Mouse (Mus musculus) hindbrain, embryonic 11.5 days (tissue): Measurements from ENCODE around the gene Tomm7. TPM values are rescaled to one million over a fixed set of nuclear protein-coding genes. Genes with fewer than 3 reads are reported as not detected.
"Not testable (repeated sequence)": the region's sequence is repeated elsewhere in the genome, so short reads cannot be mapped to it uniquely, and the experiment has no call there.

Experiments
- ATAC-seq: fragments of 200-750 bp; cut with Nextera tagmentation; 2 replicates; pipeline ENCODE4 v1.8.0; 2017; ENCODE audit warnings: mild to moderate bottlenecking, moderate TSS enrichment, moderate library complexity; ENCODE audit not compliant: low FRiP score
- DNase-seq: peaks from one replicate; pipeline ENCODE4 v3.0.0-alpha.2; 2015; ENCODE audit warnings: low spot score
- H3K27ac ChIP-seq: fragments of 300-500 bp; sonication (generic); 2 replicates; pipeline ENCODE4 v1.5.1; 2014; ENCODE audit warnings: mild to moderate bottlenecking, low read depth, low read length
- H3K27me3 ChIP-seq: fragments of 300-500 bp; sonication (generic); 2 replicates; pipeline ENCODE4 v1.6.1; 2014; ENCODE audit warnings: mild to moderate bottlenecking, low read length, moderate library complexity, mixed read lengths; ENCODE audit not compliant: control insufficient read depth, insufficient read depth
- H3K36me3 ChIP-seq: fragments of 300-500 bp; sonication (generic); 2 replicates; pipeline ENCODE4 v1.6.1; 2014; ENCODE audit warnings: mild to moderate bottlenecking, low read length, moderate library complexity, mixed read lengths; ENCODE audit not compliant: control insufficient read depth, insufficient read depth
- H3K4me1 ChIP-seq: fragments of 300-500 bp; sonication (generic); replicated peaks from 2 replicates; pipeline ENCODE4 v1.6.1; 2014; ENCODE audit warnings: low read length, mixed read lengths; ENCODE audit not compliant: control insufficient read depth, insufficient read depth
- H3K4me2 ChIP-seq: fragments of 300-500 bp; sonication (generic); replicated peaks from 2 replicates; pipeline ENCODE4 v1.6.1; 2014; ENCODE audit warnings: mild to moderate bottlenecking, low read depth, low read length
- H3K4me3 ChIP-seq: fragments of 300-500 bp; sonication (generic); 2 replicates; pipeline ENCODE4 v1.5.1; 2014; ENCODE audit warnings: low read depth, low read length
- H3K9ac ChIP-seq: fragments of 300-500 bp; sonication (generic); 2 replicates; pipeline ENCODE4 v1.6.1; 2014; ENCODE audit warnings: low read depth, low read length
- H3K9me3 ChIP-seq: fragments of 300-500 bp; sonication (generic); 2 replicates; pipeline ENCODE4 v1.6.1; 2016; ENCODE audit warnings: low read length; ENCODE audit not compliant: control insufficient read depth
- WGBS: fragments of 180-500 bp; shearing (Covaris S2); extraction: QIAGEN DNeasy Blood & Tissue Kit; methylation state at CpG from one replicate; pipeline ENCODE4 v1.1.7; 2014; 5-methylcytosine and 5-hydroxymethylcytosine counted together
- polyA plus RNA-seq: library from polyadenylated mRNA; unstranded; fragments of >200 nt; fragmentation: Nextera tagmentation; extraction: Ambion mirVana; gene quantifications from 2 replicates; pipeline ENCODE4 v1.2.1, GENCODE M21; 2014

Tomm7 gene
- polyA plus RNA-seq, 1 experiment from 2014 or later = 107 TPM

DNA sequence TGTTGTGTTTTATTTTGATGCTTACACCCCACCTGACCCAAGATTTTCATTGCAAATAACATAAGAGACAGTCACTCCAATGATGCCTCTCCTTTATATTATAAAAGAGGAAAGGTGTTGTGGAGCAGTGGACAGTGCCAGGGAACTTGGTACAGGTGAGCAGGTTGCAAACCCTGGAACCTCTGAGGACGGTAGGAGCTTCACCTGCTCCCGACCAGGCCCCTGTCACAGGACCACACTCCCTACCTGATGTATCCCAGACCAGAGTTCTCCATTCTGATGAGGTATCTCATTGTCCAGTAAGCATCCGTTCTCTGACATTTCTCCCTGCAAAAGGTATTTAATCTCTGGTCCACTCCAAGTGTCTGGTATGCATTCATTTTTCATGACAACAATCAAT lies 14.0 kb upstream of the Tomm7 start:
- Histone ChIP-seq H3K27ac (no peak overlapping the region), H3K9me3 (no peaks in the 10 kb centered on the region), H3K4me1 (no peaks in the 10 kb centered on the region), H3K4me3 (no peak overlapping the region), H3K36me3 (peaks cover 6% of the 10 kb centered on the region; the same call in 1 of the 2 replicates), H3K4me2 (no peak overlapping the region), H3K9ac (no peak overlapping the region), H3K27me3 (no peaks in the 10 kb centered on the region)
- DNase-seq (no peak), ATAC-seq (no peak)
- 94% methylated on average over 3 of the region's 3 CpGs for WGBS

- Histone ChIP-seq H3K4me3 (no peak overlapping the region), H3K27ac (no peak overlapping the region), H3K9me3 (no peaks in the 10 kb centered on the region), H3K9ac (no peak overlapping the region), H3K4me2 (no peak overlapping the region), H3K27me3 (no peaks in the 10 kb centered on the region), H3K36me3 (peaks cover 10% of the 10 kb centered on the region), H3K4me1 (no peaks in the 10 kb centered on the region)
- DNase-seq (no peak), ATAC-seq (no peak)
Measured at GRCm38 (mm10) chr5:23857189-23857588, 13.2 kb upstream of the Tomm7 start.

- DNase-seq = no peak
- ATAC-seq = no peak
- H3K27me3 ChIP-seq = no peaks in the 10 kb centered on the region
- WGBS = 90% methylated on average over 1 of the region's 1 CpGs
- no peaks in the 10 kb centered on the region for H3K9me3 ChIP-seq
- H3K36me3 ChIP-seq = peaks cover 10% of the 10 kb centered on the region
- no peak overlapping the region for H3K9ac ChIP-seq
- no peak overlapping the region for H3K27ac ChIP-seq
- no peaks in the 10 kb centered on the region for H3K4me1 ChIP-seq
- H3K4me3 ChIP-seq = no peak overlapping the region
- no peak overlapping the region for H3K4me2 ChIP-seq
Measured at GRCm38 (mm10) chr5:23856164-23856563, 12.2 kb upstream of the Tomm7 start.

GRCm38 (mm10) chr5:23855484-23855883 lies 11.5 kb upstream of the Tomm7 start:
- Histone ChIP-seq H3K36me3 (peaks cover 10% of the 10 kb centered on the region), H3K4me3 (no peak overlapping the region), H3K4me2 (no peak overlapping the region), H3K9me3 (no peaks in the 10 kb centered on the region), H3K9ac (no peak overlapping the region), H3K27ac (no peak overlapping the region), H3K27me3 (no peaks in the 10 kb centered on the region), H3K4me1 (no peaks in the 10 kb centered on the region)
- 91% methylated on average over 6 of the region's 6 CpGs for WGBS
- ATAC-seq (no peak), DNase-seq (no peak)

GRCm38 (mm10) chr5:23852916-23853315 lies 9.0 kb upstream of the Tomm7 start:
- not testable (repeated sequence) for H3K9me3 ChIP-seq, H3K4me1 ChIP-seq, DNase-seq, H3K4me2 ChIP-seq, H3K9ac ChIP-seq, H3K4me3 ChIP-seq, ATAC-seq, H3K27ac ChIP-seq, H3K27me3 ChIP-seq
- H3K36me3 ChIP-seq = peaks cover 10% of the 10 kb centered on the region
- WGBS = 88% methylated on average over 1 of the region's 1 CpGs

DNA sequence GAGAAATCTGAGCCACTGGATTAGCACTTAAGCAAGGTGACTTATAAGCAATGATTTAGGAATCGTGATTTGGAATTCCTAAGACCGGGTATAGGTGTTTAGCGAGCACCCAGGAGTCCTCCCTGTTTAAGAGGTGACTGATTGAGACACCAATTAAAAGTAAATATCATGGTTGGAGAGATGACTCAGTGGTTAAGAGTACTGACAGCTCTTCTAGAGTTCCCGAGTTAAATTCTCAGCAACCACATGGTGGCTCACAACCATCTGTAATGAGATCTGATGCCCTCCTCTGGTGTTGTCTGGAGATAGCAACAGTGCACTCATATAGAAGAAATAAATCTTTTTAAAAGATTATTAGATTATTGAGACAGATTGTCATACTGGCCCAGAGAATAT lies 7.2 kb upstream of the Tomm7 start:
- not testable (repeated sequence) for ATAC-seq, H3K9me3 ChIP-seq, H3K27ac ChIP-seq, H3K4me1 ChIP-seq, H3K27me3 ChIP-seq
- DNase-seq = peak; percentile 31
- peak overlapping the region; percentile 83 for H3K9ac ChIP-seq
- H3K4me2 ChIP-seq = peak overlapping the region; percentile 63
- WGBS = 15% methylated on average over 4 of the region's 4 CpGs
- H3K36me3 ChIP-seq = peaks cover 10% of the 10 kb centered on the region
- peak overlapping the region; percentile 86 for H3K4me3 ChIP-seq

GRCm38 (mm10) chr5:23850345-23851159 lies 6.6 kb upstream of the Tomm7 start:
- Histone ChIP-seq H3K27me3 (no peaks in the 10 kb centered on the region), H3K27ac (peak overlapping the region; percentile 49), H3K4me2 (peak overlapping the region; percentile 63), H3K9me3 (no peaks in the 10 kb centered on the region), H3K9ac (peak overlapping the region; percentile 83), H3K36me3 (peaks cover 10% of the 10 kb centered on the region), H3K4me3 (peak overlapping the region; percentile 86), H3K4me1 (no peaks in the 10 kb centered on the region)
- peak; percentile 94 for DNase-seq
- ATAC-seq = peak; percentile 98
- WGBS = under 1% methylated on average over 61 of the region's 61 CpGs

- no peak overlapping the region; the same call in 1 of the 2 replicates for H3K9ac ChIP-seq
- no peak overlapping the region for H3K4me3 ChIP-seq
- no peaks in the 10 kb centered on the region for H3K27me3 ChIP-seq
- no peak for ATAC-seq
- no peaks in the 10 kb centered on the region for H3K4me1 ChIP-seq
- 91% methylated on average over 3 of the region's 3 CpGs for WGBS
- H3K27ac ChIP-seq = no peak overlapping the region
- H3K36me3 ChIP-seq = no peaks in the 10 kb centered on the region
- no peak for DNase-seq
- H3K9me3 ChIP-seq = no peaks in the 10 kb centered on the region
- H3K4me2 ChIP-seq = no peak overlapping the region
Measured at GRCm38 (mm10) chr5:23845141-23845540, 1.2 kb upstream of the Tomm7 start.

DNA sequence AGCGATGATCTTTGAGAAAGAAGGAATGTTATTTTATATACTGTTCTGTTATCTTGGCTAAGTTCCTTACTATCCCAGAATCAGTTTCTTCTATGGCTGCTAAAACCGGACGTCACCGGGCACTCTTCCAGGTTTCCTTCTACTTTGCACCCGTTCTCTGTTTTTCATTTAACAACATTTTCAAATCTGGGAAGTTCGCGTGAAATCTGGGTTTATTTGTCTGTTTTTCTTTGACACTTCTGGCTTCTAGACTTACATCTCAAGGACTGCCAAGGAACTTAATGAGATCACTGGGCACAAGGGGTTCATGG lies 525 bp upstream of the Tomm7 start:
- Histone ChIP-seq H3K36me3 (no peaks in the 10 kb centered on the region), H3K27ac (peak overlapping the region; percentile 38; the same call in 1 of the 2 replicates), H3K4me1 (no peaks in the 10 kb centered on the region), H3K27me3 (no peaks in the 10 kb centered on the region), H3K9ac (peak overlapping the region; percentile 52), H3K4me2 (peak overlapping the region; percentile 36), H3K9me3 (no peaks in the 10 kb centered on the region), H3K4me3 (peak overlapping the region; percentile 60)
- 43% methylated on average over 7 of the region's 7 CpGs for WGBS
- ATAC-seq = peak; percentile 27
- DNase-seq = no peak
